Mouse (Mus musculus) mammary gland, adult 2 months (tissue): Measurements from ENCODE around the gene Gm4070. TPM values are rescaled to one million over a fixed set of nuclear protein-coding genes. Genes with fewer than 3 reads are reported as not detected.

Source experiments
- polyA plus RNA-seq: library from polyadenylated mRNA; depleted of rRNA; stranded (reverse); fragments of >200 nt; gene quantifications from 2 replicates; pipeline ENCODE4 v1.2.3, GENCODE M21; 2012; ENCODE audit warnings: low replicate concordance; rRNA removed

Gene Gm4070
- polyA plus RNA-seq, result 5.1 and 8.3 TPM in 2 replicates

GRCm38 (mm10) chr7:105953812-105954211, at the start of gene Gm4070:
TSS of gene Gm4070 (minus strand) at chr7:105953967.

Other genes with a start within 250 kb of the Gm4070 start
- gene Ilk, start 217.4 kb downstream of the Gm4070 start, polyA plus RNA-seq, result 124 and 195 TPM in 2 replicates
- 8.2 and 10.6 TPM in 2 replicates for gene Rrp8, start 216.6 kb downstream of the Gm4070 start, polyA plus RNA-seq
- gene Taf10, start 209.6 kb downstream of the Gm4070 start, polyA plus RNA-seq, result 320 and 670 TPM in 2 replicates
- 156 and 246 TPM in 2 replicates for gene Tpp1, start 201.7 kb downstream of the Gm4070 start, polyA plus RNA-seq
- 11.7 and 15.2 TPM in 2 replicates for gene Dchs1, start 166.3 kb downstream of the Gm4070 start, polyA plus RNA-seq
- gene Mrpl17, start 142.9 kb downstream of the Gm4070 start, polyA plus RNA-seq, result 220 and 240 TPM in 2 replicates